In the genomic region with DNA sequence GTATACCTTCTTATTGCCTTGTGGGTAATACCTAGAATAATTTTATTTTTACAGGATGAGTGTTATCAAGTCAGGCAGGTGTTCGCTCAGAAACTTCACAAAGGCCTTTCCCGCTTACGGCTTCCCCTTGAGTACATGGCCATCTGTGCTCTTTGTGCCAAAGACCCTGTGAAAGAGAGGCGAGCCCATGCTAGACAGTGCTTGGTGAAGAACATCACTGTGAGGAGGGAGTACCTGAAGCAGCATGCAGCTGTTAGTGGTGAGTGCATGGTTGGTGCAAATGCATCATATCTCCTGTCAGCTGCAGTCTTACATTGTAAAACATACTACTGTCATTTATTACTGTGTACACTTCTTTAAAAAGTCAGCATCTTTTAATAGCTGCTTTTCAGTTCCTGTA, we compare ENCODE assay signal across 16 mouse cellular contexts.
"Had no signal": no experiment of that assay in that cellular context is flagged by ENCODE, and none has a peak within 500 bp of the region (broad histone marks: within the 10 kb centered on the region; RNA-seq: fewer than 3 reads in every experiment).

No protein-coding gene starts in this region.

- H3K27me3 ChIP-seq: neural tube, embryonic 13.5 days; neural tube, embryonic 15.5 days; stomach, embryonic 15.5 days had no signal

- H3K9me3 ChIP-seq: neural tube, embryonic 13.5 days; neural tube, embryonic 15.5 days; stomach, embryonic 15.5 days had no signal

- DNase-seq: retina, postnatal 1 day; right cerebral cortex, adult 18-20 months; right cerebral cortex, postnatal 14 days; right cerebral cortex, postnatal 25 days; right cerebral cortex, postnatal 4 days; spleen, adult 18-20 months; thymus, adult 18-20 months; thymus, adult 2 months; thymus, postnatal 14 days; thymus, postnatal 25 days; thymus, postnatal 36 days; thymus, postnatal 4 days had no signal

- H3K4me3 ChIP-seq: neural tube, embryonic 13.5 days; neural tube, embryonic 15.5 days; stomach, embryonic 15.5 days had no signal

- H3K27ac ChIP-seq: neural tube, embryonic 13.5 days; neural tube, embryonic 15.5 days; stomach, embryonic 15.5 days; stomach, postnatal 0 days had no signal

- H3K9ac ChIP-seq: neural tube, embryonic 13.5 days; neural tube, embryonic 15.5 days; stomach, embryonic 15.5 days had no signal

- H3K4me1 ChIP-seq: neural tube, embryonic 13.5 days; neural tube, embryonic 15.5 days; stomach, embryonic 15.5 days had no signal

- H3K4me2 ChIP-seq: neural tube, embryonic 13.5 days; neural tube, embryonic 15.5 days; stomach, embryonic 15.5 days had no signal
